Mouse (Mus musculus) urinary bladder, postnatal 14 days (tissue): ENCODE data around the gene Gm10436.
"Not testable (repeated sequence)": the region's sequence is repeated elsewhere in the genome, so short reads cannot be mapped to it uniquely, and the experiment has no call there.

ENCODE experiments used
- DNase-seq: peaks from one replicate; pipeline ENCODE4 v3.0.0; 2021; ENCODE audit warnings: low spot score

Gene Gm10436

DNA sequence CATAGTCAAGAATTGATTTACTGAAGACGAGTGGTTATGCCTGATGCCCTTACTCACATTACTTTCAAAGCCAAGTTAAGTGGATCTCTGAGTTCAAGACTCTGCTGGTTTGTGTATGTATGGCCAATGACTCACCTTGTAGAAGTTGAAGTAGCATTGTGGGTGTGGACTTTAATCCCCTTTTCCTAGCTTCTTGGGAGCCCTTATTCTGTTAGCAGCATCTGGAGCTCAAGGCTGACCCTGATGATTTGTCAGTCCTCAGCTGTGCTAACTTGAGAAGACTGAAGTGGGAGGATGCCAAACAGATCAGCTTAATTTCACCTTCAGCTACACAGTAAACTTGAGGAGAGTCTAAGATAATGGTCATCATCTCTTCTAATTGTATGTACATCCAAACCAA lies at the start of gene Gm10436:
Gene Gm10436 (minus strand): TSS at position 101 of the 400 bp plus-strand sequence.
- DNase-seq: not testable (repeated sequence)

DNA sequence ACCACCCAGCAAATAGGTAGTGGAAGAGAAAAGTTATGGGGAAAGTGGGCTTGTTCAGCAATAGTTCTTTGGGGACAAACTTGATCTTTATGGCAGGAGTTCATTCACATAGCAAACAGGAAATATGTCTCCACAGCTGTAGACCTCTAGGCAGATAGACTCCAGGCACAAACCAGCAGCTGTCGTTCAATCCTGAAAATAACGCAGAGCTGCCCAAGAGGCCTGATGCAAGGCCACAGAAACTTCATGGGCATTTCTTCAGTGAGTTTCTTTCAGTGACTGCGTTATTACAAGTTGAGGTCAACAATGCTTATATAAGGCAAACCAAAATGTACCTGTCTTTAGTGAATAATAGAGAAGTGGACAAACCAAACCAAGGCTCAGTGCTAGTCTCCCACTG lies 37.5 kb upstream of the Gm10436 start:
- DNase-seq: no peak

DNA sequence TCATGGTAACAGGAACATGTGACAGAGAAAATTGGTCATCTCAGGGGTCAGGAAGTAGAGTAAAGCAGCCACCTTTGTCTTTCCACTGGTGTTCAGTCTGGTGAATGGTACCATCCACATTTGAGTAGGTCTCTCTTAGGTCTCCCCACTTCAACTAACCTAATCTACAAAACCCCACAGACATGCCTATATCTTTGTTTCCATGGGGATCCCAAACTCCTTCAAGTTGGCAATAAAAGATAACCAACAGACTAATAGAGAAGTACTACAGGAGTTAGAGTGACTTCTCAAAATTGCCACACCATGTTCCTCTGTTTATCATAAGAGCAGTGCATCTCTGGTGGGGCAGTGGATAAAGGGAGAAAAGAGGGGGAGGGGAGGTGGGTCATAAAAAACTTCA lies 36.2 kb upstream of the Gm10436 start:
- DNase-seq: not testable (repeated sequence)

DNA sequence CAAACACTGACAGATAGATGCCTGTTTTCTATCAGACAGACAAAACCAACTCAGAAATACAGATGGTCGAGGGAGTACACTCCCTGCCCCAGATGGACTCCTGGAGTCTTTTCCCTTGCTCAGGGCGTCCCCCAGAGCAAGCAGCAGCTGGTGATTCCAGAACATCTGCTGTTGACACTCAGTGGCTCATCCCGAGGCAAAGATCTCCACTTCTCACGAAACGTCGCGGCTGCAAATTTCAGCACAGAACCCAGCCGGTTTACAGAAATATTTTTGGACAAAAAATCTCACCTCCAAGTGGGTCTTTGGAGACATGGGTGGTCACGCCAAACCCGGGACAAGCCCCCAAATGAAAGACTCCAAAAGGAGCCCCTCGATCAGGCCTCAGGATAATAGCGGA lies 32.7 kb upstream of the Gm10436 start:
- no peak for DNase-seq

DNA sequence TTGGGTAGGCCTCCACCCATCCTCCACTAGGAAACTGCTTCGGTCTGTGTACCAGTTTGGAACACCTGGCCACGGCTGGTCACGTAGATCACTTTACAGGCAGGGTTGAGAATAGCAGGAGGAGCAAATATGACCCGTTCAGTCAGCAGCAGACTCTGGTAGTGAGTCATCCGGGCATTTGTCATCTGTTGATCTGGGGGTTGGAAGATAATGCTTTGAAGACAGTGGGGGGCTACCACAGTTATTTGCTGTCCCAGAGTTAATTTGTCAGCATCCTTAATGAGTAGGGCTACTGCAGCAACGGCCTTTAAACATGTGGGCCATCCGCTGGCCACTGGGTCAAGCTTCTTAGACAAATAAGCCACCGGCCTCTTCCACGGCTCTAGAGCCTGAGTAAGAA lies 29.6 kb upstream of the Gm10436 start:
- not testable (repeated sequence) for DNase-seq

DNA sequence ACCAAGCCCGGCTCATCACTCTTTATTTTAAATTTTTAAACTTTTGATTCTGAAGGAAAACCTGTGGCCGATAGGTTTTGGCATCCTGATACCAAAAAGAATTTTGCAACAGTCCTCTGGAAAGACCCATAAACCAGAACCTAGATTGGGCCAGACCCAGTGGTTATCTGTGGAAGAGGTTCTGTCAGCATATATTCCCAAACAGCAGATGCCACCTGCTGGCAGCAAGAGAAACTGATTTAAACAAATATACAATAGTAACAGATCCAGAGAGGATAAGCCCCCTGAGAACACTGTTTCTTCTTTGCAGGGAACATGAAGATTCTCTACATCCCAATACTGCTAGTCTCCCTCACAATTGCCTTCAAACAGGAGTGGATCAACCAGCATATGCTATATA lies 20.9 kb upstream of the Gm10436 start:
- no peak for DNase-seq
